Mouse (Mus musculus) erythroblast, embryonic 14.5 days (primary cell): Measurements from ENCODE around the gene Rpap3.

ENCODE experiments used
- GATA1 ChIP-seq: IDR thresholded peaks from 2 replicates; pipeline ENCODE4 v1.6.1; 2012; ENCODE audit warnings: low read length, inconsistent platforms, mixed read lengths
- TAL1 ChIP-seq: IDR thresholded peaks from 3 replicates; pipeline ENCODE4 v1.6.1; 2012; ENCODE audit warnings: low read length, inconsistent platforms, mixed read lengths

GRCm38 (mm10) chr15:97682053-97682452 lies 23.6 kb downstream of the Rpap3 start:
- TF ChIP-seq TAL1, result no peak
- no peak for TF ChIP-seq GATA1
